Mouse (Mus musculus): Measurements from ENCODE around the gene Cux1.
A peak's percentile ranks its signal among the peaks of the same experiment; 100 is the strongest.

The Cux1 gene

GRCm38 (mm10) chr5:136382261-136383005, 184.9 kb downstream of the Cux1 start:
- DNase-seq (ENCODE audit: inconsistent ontology term): peak; percentile 73

GRCm38 (mm10) chr5:136379405-136379804, 187.9 kb downstream of the Cux1 start:
- DNase-seq (ENCODE audit: inconsistent ontology term): no peak

GRCm38 (mm10) chr5:136377101-136377500, 190.2 kb downstream of the Cux1 start:
- DNase-seq (ENCODE audit: inconsistent ontology term): no peak

- no peak for DNase-seq (ENCODE audit: inconsistent ontology term)
Observed at GRCm38 (mm10) chr5:136375350-136375749, 191.9 kb downstream of the Cux1 start.

GRCm38 (mm10) chr5:136372276-136372675, 195.0 kb downstream of the Cux1 start:
- no peak for DNase-seq (ENCODE audit: inconsistent ontology term)

GRCm38 (mm10) chr5:136363421-136363820, 203.9 kb downstream of the Cux1 start:
- DNase-seq (ENCODE audit: inconsistent ontology term): no peak

- DNase-seq (ENCODE audit: inconsistent ontology term): no peak
Observed at GRCm38 (mm10) chr5:136362473-136363230, 204.6 kb downstream of the Cux1 start.

GRCm38 (mm10) chr5:136362021-136362420, 205.3 kb downstream of the Cux1 start:
- DNase-seq (ENCODE audit: inconsistent ontology term): no peak

GRCm38 (mm10) chr5:136357227-136357626, 210.1 kb downstream of the Cux1 start:
- peak; percentile 41 for DNase-seq (ENCODE audit: inconsistent ontology term)

- DNase-seq (ENCODE audit: inconsistent ontology term): no peak
Observed at GRCm38 (mm10) chr5:136355583-136356126, 211.6 kb downstream of the Cux1 start.

GRCm38 (mm10) chr5:136354729-136355128, 212.6 kb downstream of the Cux1 start:
- peak; percentile 61 for DNase-seq (ENCODE audit: inconsistent ontology term)

GRCm38 (mm10) chr5:136353114-136353513, 214.2 kb downstream of the Cux1 start:
- DNase-seq (ENCODE audit: inconsistent ontology term): peak; percentile 88

- no peak for DNase-seq (ENCODE audit: inconsistent ontology term)
Observed at GRCm38 (mm10) chr5:136343156-136343890, 224.0 kb downstream of the Cux1 start.

GRCm38 (mm10) chr5:136336798-136337527, 230.3 kb downstream of the Cux1 start:
- DNase-seq (ENCODE audit: inconsistent ontology term): no peak

- DNase-seq (ENCODE audit: inconsistent ontology term): no peak
Observed at GRCm38 (mm10) chr5:136335681-136336080, 231.6 kb downstream of the Cux1 start.

- DNase-seq (ENCODE audit: inconsistent ontology term): no peak
Observed at GRCm38 (mm10) chr5:136334780-136335179, 232.5 kb downstream of the Cux1 start.

- peak; percentile 53 for DNase-seq (ENCODE audit: inconsistent ontology term)
Observed at GRCm38 (mm10) chr5:136334051-136334450, 233.2 kb downstream of the Cux1 start.

GRCm38 (mm10) chr5:136332786-136333462, 234.4 kb downstream of the Cux1 start:
- peak; percentile 81 for DNase-seq (ENCODE audit: inconsistent ontology term)

- no peak for DNase-seq (ENCODE audit: inconsistent ontology term)
Observed at GRCm38 (mm10) chr5:136327736-136328135, 239.6 kb downstream of the Cux1 start.

- no peak for DNase-seq (ENCODE audit: inconsistent ontology term)
Observed at GRCm38 (mm10) chr5:136326626-136327025, 240.7 kb downstream of the Cux1 start.

- DNase-seq (ENCODE audit: inconsistent ontology term): no peak
Observed at GRCm38 (mm10) chr5:136324506-136324905, 242.8 kb downstream of the Cux1 start.
